Mouse (Mus musculus) liver, embryonic 15.5 days (tissue): ENCODE measurements at regions not wholly inside any gene's neighbourhood (a gene's known extent, or its start where the extent isn't known, plus 50 kb on each side); places are given as distances from the start of the nearest gene placed in this dataset. TPM values are rescaled to one million over a fixed set of nuclear protein-coding genes. Genes with fewer than 3 reads are reported as not detected.
A peak's percentile ranks its signal among the peaks of the same experiment; 100 is the strongest.

Experiments used
- ATAC-seq: fragments of 200-750 bp; cut with Nextera tagmentation; 2 replicates; pipeline ENCODE4 v1.8.0; 2017; ENCODE audit warnings: moderate number of reproducible peaks, mild to moderate bottlenecking, moderate library complexity; ENCODE audit not compliant: insufficient read depth
- H3K27ac ChIP-seq: fragments of 300-500 bp; sonication (generic); replicated peaks from 2 replicates; pipeline ENCODE4 v1.5.1; 2015; ENCODE audit warnings: mild to moderate bottlenecking, inconsistent platforms
- H3K27me3 ChIP-seq: fragments of 300-500 bp; sonication (generic); 2 replicates; pipeline ENCODE4 v1.6.1; 2015; ENCODE audit warnings: mild to moderate bottlenecking, inconsistent platforms
- H3K36me3 ChIP-seq: fragments of 300-500 bp; sonication (generic); replicated peaks from 2 replicates; pipeline ENCODE4 v1.6.1; 2015; ENCODE audit warnings: moderate library complexity, mild to moderate bottlenecking, inconsistent platforms
- H3K4me1 ChIP-seq: fragments of 300-500 bp; sonication (generic); replicated peaks from 2 replicates; pipeline ENCODE4 v1.6.1; 2015; ENCODE audit warnings: inconsistent platforms
- H3K4me2 ChIP-seq: fragments of 300-500 bp; sonication (generic); 2 replicates; pipeline ENCODE4 v1.6.1; 2015; ENCODE audit warnings: moderate library complexity, mild to moderate bottlenecking, inconsistent platforms
- H3K4me3 ChIP-seq: fragments of 300-500 bp; sonication (generic); replicated peaks from 2 replicates; pipeline ENCODE4 v1.5.1; 2015; ENCODE audit warnings: mild to moderate bottlenecking, inconsistent platforms
- H3K9ac ChIP-seq: fragments of 300-500 bp; sonication (generic); 2 replicates; pipeline ENCODE4 v1.6.1; 2015; ENCODE audit warnings: moderate library complexity, mild to moderate bottlenecking, inconsistent platforms
- H3K9me3 ChIP-seq: fragments of 300-500 bp; sonication (generic); replicated peaks from 2 replicates; pipeline ENCODE4 v1.6.1; 2016; ENCODE audit warnings: inconsistent platforms
- WGBS: fragments of 180-500 bp; shearing (Covaris S2); methylation state at CpG from one replicate; pipeline ENCODE4 v1.1.7; 2015; ENCODE audit warnings: mixed read lengths; ENCODE audit not compliant: insufficient replicate concordance; 5-methylcytosine and 5-hydroxymethylcytosine counted together
- microRNA counts: library from miRNA; unstranded; fragments of <30 nt; microRNA quantifications from one replicate; lab custom pipeline; 2016
- microRNA-seq: library from miRNA; unstranded; fragments of <30 nt; microRNA quantifications from one replicate; pipeline ENCODE4, GENCODE M21; 2016

GRCm38 (mm10) chr13:75652966-75653365, 53.6 kb upstream of the Ell2 start:
- 0 out of 2 replicates have a peak, but pooled peaks cover 2% of the 10 kb centered on the region for H3K4me1 ChIP-seq
- no peak overlapping the region for H3K4me3 ChIP-seq
- H3K27me3 ChIP-seq: no peaks in the 10 kb centered on the region
- H3K36me3 ChIP-seq: no peaks in the 10 kb centered on the region
- no peaks in the 10 kb centered on the region for H3K9me3 ChIP-seq
- H3K4me2 ChIP-seq: no peak overlapping the region
- peak overlapping the region; percentile 49; the same call in 1 of the 2 replicates for H3K27ac ChIP-seq
- WGBS: 52% methylated on average over 2 of the region's 2 CpGs
- ATAC-seq: peak; percentile 86
- no peak overlapping the region for H3K9ac ChIP-seq

MicroRNAs in the stretch of these regions (microRNA counts, 519-probe panel; counts per million panel counts)
- 2,058 counts per million, percentile 26 among the panel's probes with 10 or more counts for microRNA mmu-miR-682 (lab: Ali Mortazavi, UCI)

Small RNA genes lying in the stretch of these regions (microRNA-seq; reads per million reads assigned to microRNA genes)
- gene Mir682: not detected
